Mouse (Mus musculus) lung, postnatal 0 days (tissue): ENCODE data around the gene Washc1. TPM values are rescaled to one million over a fixed set of nuclear protein-coding genes. Genes with fewer than 3 reads are reported as not detected.
"Not testable (repeated sequence)": the region's sequence is repeated elsewhere in the genome, so short reads cannot be mapped to it uniquely, and the experiment has no call there.

Source experiments
- ATAC-seq: fragments of 200-750 bp; cut with Nextera tagmentation; 2 replicates; pipeline ENCODE4 v1.8.0; 2017; ENCODE audit warnings: moderate library complexity
- DNase-seq: peaks from one replicate; pipeline ENCODE4 v3.0.0-alpha.2; 2016; ENCODE audit warnings: low spot score
- H3K27ac ChIP-seq: fragments of 300-500 bp; sonication (generic); 2 replicates; pipeline ENCODE4 v1.5.1; 2014; ENCODE audit warnings: antibody characterized with exemption, mild to moderate bottlenecking, low read length, mixed read lengths
- H3K27me3 ChIP-seq: fragments of 300-500 bp; sonication (generic); replicated peaks from 2 replicates; pipeline ENCODE4 v1.6.1; 2014; ENCODE audit warnings: low read length, mixed read lengths; ENCODE audit not compliant: insufficient read depth
- H3K36me3 ChIP-seq: fragments of 300-500 bp; sonication (generic); 2 replicates; pipeline ENCODE4 v1.6.1; 2014; ENCODE audit warnings: low read length, mixed read lengths; ENCODE audit not compliant: insufficient read depth
- H3K4me1 ChIP-seq: fragments of 300-500 bp; sonication (generic); 2 replicates; pipeline ENCODE4 v1.6.1; 2014; ENCODE audit warnings: antibody characterized with exemption, low read depth, low read length, mixed read lengths; ENCODE audit not compliant: insufficient read depth
- H3K4me2 ChIP-seq: fragments of 300-500 bp; sonication (generic); replicated peaks from 2 replicates; pipeline ENCODE4 v1.6.1; 2014; ENCODE audit warnings: low read depth, mild to moderate bottlenecking, low read length, moderate library complexity, mixed read lengths
- H3K4me3 ChIP-seq: fragments of 300-500 bp; sonication (generic); 2 replicates; pipeline ENCODE4 v1.5.1; 2014; ENCODE audit warnings: low read depth, low read length
- H3K9ac ChIP-seq: fragments of 300-500 bp; sonication (generic); replicated peaks from 2 replicates; pipeline ENCODE4 v1.6.1; 2014; ENCODE audit warnings: low read depth, mild to moderate bottlenecking
- H3K9me3 ChIP-seq: fragments of 300-500 bp; sonication (generic); 2 replicates; pipeline ENCODE4 v1.6.1; 2016; ENCODE audit warnings: low read length, mixed read lengths
- CTCF ChIP-seq: IDR thresholded peaks from 2 replicates; pipeline ENCODE4 v1.5.1; 2016; ENCODE audit warnings: antibody characterized with exemption, mild to moderate bottlenecking
- EP300 ChIP-seq: IDR thresholded peaks from 2 replicates; pipeline ENCODE4 v1.6.1; 2016; ENCODE audit warnings: antibody characterized with exemption, mild to moderate bottlenecking, control low read depth
- WGBS: fragments of 180-500 bp; shearing (Covaris S2); extraction: QIAGEN DNeasy Blood & Tissue Kit; methylation state at CpG from one replicate; pipeline ENCODE4 v1.1.7; 2014; 5-methylcytosine and 5-hydroxymethylcytosine counted together
- polyA plus RNA-seq: library from polyadenylated mRNA; unstranded; fragments of >200 nt; fragmentation: Nextera tagmentation; extraction: Ambion mirVana; gene quantifications from 2 replicates; pipeline ENCODE4 v1.2.1, GENCODE M21; 2015

The Washc1 gene
- 40.1 and 43.4 TPM in 2 replicates for polyA plus RNA-seq

GRCm38 (mm10) chr17:66111402-66111959 is at the start of gene Washc1:
Washc1 (plus strand) TSS chr17:66111545.
- TF ChIP-seq EP300 = no peak; the same call in 1 of the 2 replicates
- peak; percentile 19 for TF ChIP-seq CTCF
- H3K27ac ChIP-seq = peak within 1 kb of the TSS; percentile 78
- H3K36me3 ChIP-seq = peaks cover 16% of the 10 kb centered on the region
- ATAC-seq (peak; percentile 99), DNase-seq (peak; percentile 97)
- H3K9me3 ChIP-seq = no peaks in the 10 kb centered on the region
- peak within 1 kb of the TSS; percentile 71 for H3K9ac ChIP-seq
- H3K4me1 ChIP-seq = no peaks in the 10 kb centered on the region; the same call in 1 of the 2 replicates
- WGBS = 1% methylated on average over 32 of the region's 41 CpGs
- peak within 1 kb of the TSS; percentile 78 for H3K4me3 ChIP-seq
- peak within 1 kb of the TSS; percentile 52 for H3K4me2 ChIP-seq
- no peaks in the 10 kb centered on the region for H3K27me3 ChIP-seq

- Histone ChIP-seq H3K9ac (no peak overlapping the region), H3K9me3 (no peaks in the 10 kb centered on the region), H3K36me3 (no peaks in the 10 kb centered on the region), H3K4me2 (no peak overlapping the region), H3K4me3 (no peak overlapping the region), H3K27me3 (no peaks in the 10 kb centered on the region), H3K27ac (no peak overlapping the region), H3K4me1 (no peaks in the 10 kb centered on the region)
- TF ChIP-seq CTCF = no peak
- TF ChIP-seq EP300 = no peak
- DNase-seq (no peak), ATAC-seq (no peak)
- WGBS = 68% methylated on average over 4 of the region's 4 CpGs
Observed at GRCm38 (mm10) chr17:66065115-66065514, 46.2 kb upstream of the Washc1 start.

- not testable (repeated sequence) for H3K9ac ChIP-seq, H3K36me3 ChIP-seq, ATAC-seq, H3K4me1 ChIP-seq, H3K27ac ChIP-seq, DNase-seq, H3K9me3 ChIP-seq, H3K4me3 ChIP-seq, H3K4me2 ChIP-seq, H3K27me3 ChIP-seq
- WGBS = 91% methylated on average over 2 of the region's 2 CpGs
Observed at GRCm38 (mm10) chr17:66069036-66069435, 42.3 kb upstream of the Washc1 start.

GRCm38 (mm10) chr17:66073971-66074370 is 37.4 kb upstream of the Washc1 start:
- TF ChIP-seq EP300 (no peak), CTCF (no peak)

GRCm38 (mm10) chr17:66075827-66076173 is 35.5 kb upstream of the Washc1 start:
- H3K4me3 ChIP-seq = peak overlapping the region; percentile 94
- DNase-seq (no peak), ATAC-seq (no peak)
- 0 out of 2 replicates have a peak overlapping the region, but pooled peaks have one; percentile 92 for H3K27ac ChIP-seq
- H3K4me1 ChIP-seq = no peaks in the 10 kb centered on the region
- no peaks in the 10 kb centered on the region; the same call in 1 of the 2 replicates for H3K36me3 ChIP-seq
- peak overlapping the region; percentile 69; the same call in 1 of the 2 replicates for H3K9ac ChIP-seq
- no peaks in the 10 kb centered on the region for H3K9me3 ChIP-seq
- no peaks in the 10 kb centered on the region for H3K27me3 ChIP-seq
- 3% methylated on average over 12 of the region's 12 CpGs for WGBS
- H3K4me2 ChIP-seq = peak overlapping the region; percentile 95
- TF ChIP-seq EP300 = no peak

More at GRCm38 (mm10) chr17:66073971-66074370, 37.4 kb upstream of the Washc1 start:
- no peak overlapping the region for H3K9ac ChIP-seq
- no peak overlapping the region for H3K4me3 ChIP-seq
- H3K4me1 ChIP-seq = no peaks in the 10 kb centered on the region
- no peak overlapping the region for H3K4me2 ChIP-seq
- H3K27me3 ChIP-seq = no peaks in the 10 kb centered on the region
- no peaks in the 10 kb centered on the region for H3K9me3 ChIP-seq
- DNase-seq = no peak
- no peak overlapping the region for H3K27ac ChIP-seq
- ATAC-seq = no peak
- H3K36me3 ChIP-seq = no peaks in the 10 kb centered on the region
- 91% methylated on average over 7 of the region's 7 CpGs for WGBS

- peak overlapping the region; percentile 92 for H3K27ac ChIP-seq
- 3% methylated on average over 49 of the region's 95 CpGs for WGBS
- H3K4me3 ChIP-seq = peak overlapping the region; percentile 94
- peak overlapping the region; percentile 69 for H3K9ac ChIP-seq
- H3K36me3 ChIP-seq = no peaks in the 10 kb centered on the region; the same call in 1 of the 2 replicates
- no peaks in the 10 kb centered on the region for H3K9me3 ChIP-seq
- H3K4me1 ChIP-seq = no peaks in the 10 kb centered on the region
- peak; percentile 82 for ATAC-seq
- H3K27me3 ChIP-seq = no peaks in the 10 kb centered on the region
- TF ChIP-seq EP300 (no peak), CTCF (no peak)
- DNase-seq = peak; percentile 55
- H3K4me2 ChIP-seq = peak overlapping the region; percentile 95
Observed at GRCm38 (mm10) chr17:66076174-66076927, 35.0 kb upstream of the Washc1 start.
